Mouse (Mus musculus) embryonic facial prominence, embryonic 14.5 days (tissue): ENCODE data around the gene Prg4. TPM values are rescaled to one million over a fixed set of nuclear protein-coding genes. Genes with fewer than 3 reads are reported as not detected.

Experiments used
- ATAC-seq: fragments of 200-750 bp; cut with Nextera tagmentation; 2 replicates; pipeline ENCODE4 v1.8.0; 2017; ENCODE audit warnings: low read depth, moderate number of reproducible peaks, moderate TSS enrichment
- DNase-seq: peaks from one replicate; pipeline ENCODE4 v3.0.0-alpha.2; 2015; ENCODE audit warnings: low spot score
- H3K27ac ChIP-seq: fragments of 300-500 bp; sonication (generic); replicated peaks from 2 replicates; pipeline ENCODE4 v1.5.1; 2014; ENCODE audit warnings: low read depth, mild to moderate bottlenecking, low read length, moderate library complexity
- H3K27me3 ChIP-seq: fragments of 300-500 bp; sonication (generic); replicated peaks from 2 replicates; pipeline ENCODE4 v1.6.1; 2014; ENCODE audit warnings: low read length; ENCODE audit not compliant: control insufficient read depth, insufficient read depth
- H3K36me3 ChIP-seq: fragments of 300-500 bp; sonication (generic); 2 replicates; pipeline ENCODE4 v1.6.1; 2014; ENCODE audit warnings: low read length, mixed read lengths; ENCODE audit not compliant: control insufficient read depth, insufficient read depth
- H3K4me1 ChIP-seq: fragments of 300-500 bp; sonication (generic); 2 replicates; pipeline ENCODE4 v1.6.1; 2014; ENCODE audit warnings: antibody characterized with exemption, low read length; ENCODE audit not compliant: control insufficient read depth, insufficient read depth
- H3K4me2 ChIP-seq: fragments of 300-500 bp; sonication (generic); 2 replicates; pipeline ENCODE4 v1.6.1; 2014; ENCODE audit warnings: low read depth, mild to moderate bottlenecking, low read length, moderate library complexity, mixed read lengths
- H3K4me3 ChIP-seq: fragments of 300-500 bp; sonication (generic); 2 replicates; pipeline ENCODE4 v1.5.1; 2014; ENCODE audit warnings: low read depth, mild to moderate bottlenecking, low read length
- H3K9ac ChIP-seq: fragments of 300-500 bp; sonication (generic); 2 replicates; pipeline ENCODE4 v1.6.1; 2014; ENCODE audit warnings: low read depth, mild to moderate bottlenecking, low read length, moderate library complexity, mixed read lengths
- H3K9me3 ChIP-seq: fragments of 300-500 bp; sonication (generic); 2 replicates; pipeline ENCODE4 v1.6.1; 2016; ENCODE audit warnings: low read length; ENCODE audit not compliant: control insufficient read depth
- WGBS: fragments of 180-500 bp; shearing (Covaris S2); extraction: QIAGEN DNeasy Blood & Tissue Kit; methylation state at CpG from one replicate; pipeline ENCODE4 v1.1.7; 2014; 5-methylcytosine and 5-hydroxymethylcytosine counted together
- polyA plus RNA-seq: library from polyadenylated mRNA; unstranded; fragments of >200 nt; fragmentation: Nextera tagmentation; extraction: Ambion mirVana; gene quantifications from 2 replicates; pipeline ENCODE4 v1.2.1, GENCODE M21; 2014

The Prg4 gene
- polyA plus RNA-seq, 1 experiment from 2014 or later: 2.0 TPM

DNA sequence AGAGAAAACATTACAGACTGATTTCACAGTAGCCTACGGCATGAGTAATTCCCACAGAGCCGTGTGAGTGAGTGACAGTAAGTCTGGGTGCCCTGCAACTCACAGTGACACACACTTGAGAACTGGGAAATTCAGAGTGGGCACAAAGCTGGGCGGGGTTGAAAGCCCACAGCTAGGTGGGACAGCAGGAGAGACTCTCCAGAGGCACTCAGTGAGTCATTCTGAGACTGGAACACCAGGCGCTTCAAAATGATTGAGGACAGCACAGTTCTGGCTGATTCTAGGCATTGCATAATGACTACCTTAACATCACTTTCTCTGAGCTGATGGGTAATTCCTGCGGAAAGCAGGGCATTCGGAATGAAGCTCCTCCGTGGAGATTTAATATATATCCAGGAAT lies 6.6 kb upstream of the Prg4 start:
- ATAC-seq: no peak
- no peaks in the 10 kb centered on the region for H3K36me3 ChIP-seq
- H3K27me3 ChIP-seq: no peaks in the 10 kb centered on the region
- H3K4me2 ChIP-seq: no peak overlapping the region
- H3K4me1 ChIP-seq: no peaks in the 10 kb centered on the region
- 79% methylated on average over 7 of the region's 7 CpGs for WGBS
- H3K27ac ChIP-seq: no peak overlapping the region
- DNase-seq: no peak
- no peaks in the 10 kb centered on the region for H3K9me3 ChIP-seq
- H3K9ac ChIP-seq: no peak overlapping the region
- H3K4me3 ChIP-seq: no peak overlapping the region

GRCm38 (mm10) chr1:150469992-150470391 lies 4.0 kb upstream of the Prg4 start:
- WGBS: 65% methylated on average over 3 of the region's 3 CpGs
- H3K4me3 ChIP-seq: no peak overlapping the region
- no peak overlapping the region for H3K4me2 ChIP-seq
- H3K27me3 ChIP-seq: no peaks in the 10 kb centered on the region
- H3K4me1 ChIP-seq: no peaks in the 10 kb centered on the region
- no peak for ATAC-seq
- no peak overlapping the region for H3K27ac ChIP-seq
- peak; percentile 10 for DNase-seq
- no peaks in the 10 kb centered on the region for H3K36me3 ChIP-seq
- H3K9ac ChIP-seq: no peak overlapping the region
- H3K9me3 ChIP-seq: no peaks in the 10 kb centered on the region

DNA sequence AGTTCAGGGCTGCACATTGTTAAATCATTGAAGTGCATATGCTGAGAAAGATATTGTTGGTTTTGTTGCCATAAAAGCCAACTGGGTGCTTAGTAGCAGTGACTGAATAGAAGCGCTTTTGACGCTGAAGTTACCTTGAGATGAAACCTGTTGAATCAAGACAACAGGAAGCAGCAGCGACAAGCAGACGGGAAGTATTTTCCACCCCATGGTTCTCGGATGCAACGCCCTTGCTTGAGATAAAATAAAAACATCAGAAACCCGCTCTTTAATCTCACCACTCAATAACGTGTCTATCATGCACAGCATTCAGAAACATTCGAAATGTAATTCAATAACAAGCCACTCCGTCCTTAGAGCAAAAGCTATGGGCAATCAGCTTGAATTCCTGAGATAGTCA lies 601 bp downstream of the Prg4 start:
- no peak for DNase-seq
- Histone ChIP-seq H3K4me3 (no peak overlapping the region), H3K36me3 (no peaks in the 10 kb centered on the region), H3K4me2 (no peak overlapping the region), H3K9ac (no peak overlapping the region), H3K27me3 (no peaks in the 10 kb centered on the region), H3K27ac (no peak overlapping the region), H3K4me1 (no peaks in the 10 kb centered on the region), H3K9me3 (no peaks in the 10 kb centered on the region)
- 75% methylated on average over 10 of the region's 10 CpGs for WGBS
- no peak for ATAC-seq

DNA sequence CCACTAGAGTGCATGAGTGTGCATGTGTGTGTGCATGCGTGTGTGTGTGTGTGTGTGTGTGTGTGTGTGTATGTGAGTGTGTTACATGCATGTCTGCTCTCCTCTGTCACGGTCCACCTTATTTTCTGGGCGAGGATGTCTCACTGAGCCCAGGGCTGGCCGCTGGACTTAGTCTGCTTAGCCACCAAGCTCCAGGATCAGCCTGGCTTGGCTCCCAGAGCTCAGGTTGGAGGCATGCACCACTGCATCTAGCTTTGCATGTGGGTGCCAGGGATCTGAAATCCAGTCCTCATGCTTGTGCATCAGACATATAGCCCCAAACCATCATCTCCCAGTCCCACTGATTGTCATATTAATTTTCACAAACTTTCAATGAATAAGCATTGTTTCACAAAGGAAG lies 2.3 kb downstream of the Prg4 start:
- Histone ChIP-seq H3K4me3 (no peak overlapping the region), H3K4me1 (no peaks in the 10 kb centered on the region), H3K4me2 (no peak overlapping the region), H3K9ac (no peak overlapping the region), H3K27ac (no peak overlapping the region), H3K36me3 (no peaks in the 10 kb centered on the region), H3K27me3 (no peaks in the 10 kb centered on the region), H3K9me3 (no peaks in the 10 kb centered on the region)
- ATAC-seq (no peak), DNase-seq (no peak)
- WGBS: 78% methylated on average over 4 of the region's 4 CpGs

- no peak overlapping the region for H3K27ac ChIP-seq
Observed at GRCm38 (mm10) chr1:150463068-150463467, 2.9 kb downstream of the Prg4 start.

GRCm38 (mm10) chr1:150460595-150460994 lies 5.4 kb downstream of the Prg4 start:
- WGBS: 56% methylated on average over 7 of the region's 7 CpGs
- no peaks in the 10 kb centered on the region for H3K36me3 ChIP-seq
- H3K4me1 ChIP-seq: no peaks in the 10 kb centered on the region
- H3K4me2 ChIP-seq: no peak overlapping the region
- no peaks in the 10 kb centered on the region for H3K27me3 ChIP-seq
- no peak overlapping the region for H3K27ac ChIP-seq
- H3K4me3 ChIP-seq: no peak overlapping the region
- no peak for DNase-seq
- no peak overlapping the region for H3K9ac ChIP-seq
- ATAC-seq: no peak
- H3K9me3 ChIP-seq: no peaks in the 10 kb centered on the region

More at GRCm38 (mm10) chr1:150463068-150463467, 2.9 kb downstream of the Prg4 start:
- no peak for ATAC-seq
- no peak overlapping the region for H3K9ac ChIP-seq
- DNase-seq: no peak
- whole genome bisulfite sequencing: 69% methylated on average over 5 of the region's 5 CpGs
- H3K4me2 ChIP-seq: no peak overlapping the region
- H3K27me3 ChIP-seq: no peaks in the 10 kb centered on the region
- H3K4me3 ChIP-seq: no peak overlapping the region
- H3K4me1 ChIP-seq: no peaks in the 10 kb centered on the region
- H3K36me3 ChIP-seq: no peaks in the 10 kb centered on the region
- no peaks in the 10 kb centered on the region for H3K9me3 ChIP-seq

DNA sequence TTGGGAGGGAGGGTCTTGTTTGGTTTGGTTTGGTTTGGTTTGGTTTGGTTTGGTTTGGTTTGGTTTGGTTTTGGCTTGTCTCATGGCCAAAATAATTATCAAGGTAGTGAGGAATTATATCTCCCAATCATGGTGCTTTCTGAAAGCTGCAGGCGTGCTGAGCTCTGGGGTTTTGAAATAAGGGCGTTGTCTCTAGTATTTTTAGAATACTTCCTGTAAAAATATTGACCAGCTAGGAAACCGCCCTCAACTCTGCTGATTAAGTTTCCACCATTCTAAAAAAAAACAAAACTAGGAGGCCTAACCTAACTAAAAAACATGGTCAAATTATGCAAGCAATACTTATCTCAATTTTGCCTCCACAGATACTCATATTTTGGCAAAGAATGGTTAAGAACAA lies 6.4 kb downstream of the Prg4 start:
- H3K27ac ChIP-seq: no peak overlapping the region
- no peak for ATAC-seq
- WGBS: 80% methylated on average over 3 of the region's 3 CpGs
- H3K36me3 ChIP-seq: no peaks in the 10 kb centered on the region
- no peak overlapping the region for H3K4me3 ChIP-seq
- no peaks in the 10 kb centered on the region for H3K4me1 ChIP-seq
- DNase-seq: no peak
- H3K27me3 ChIP-seq: no peaks in the 10 kb centered on the region
- H3K9ac ChIP-seq: no peak overlapping the region
- no peak overlapping the region for H3K4me2 ChIP-seq
- no peaks in the 10 kb centered on the region for H3K9me3 ChIP-seq

DNA sequence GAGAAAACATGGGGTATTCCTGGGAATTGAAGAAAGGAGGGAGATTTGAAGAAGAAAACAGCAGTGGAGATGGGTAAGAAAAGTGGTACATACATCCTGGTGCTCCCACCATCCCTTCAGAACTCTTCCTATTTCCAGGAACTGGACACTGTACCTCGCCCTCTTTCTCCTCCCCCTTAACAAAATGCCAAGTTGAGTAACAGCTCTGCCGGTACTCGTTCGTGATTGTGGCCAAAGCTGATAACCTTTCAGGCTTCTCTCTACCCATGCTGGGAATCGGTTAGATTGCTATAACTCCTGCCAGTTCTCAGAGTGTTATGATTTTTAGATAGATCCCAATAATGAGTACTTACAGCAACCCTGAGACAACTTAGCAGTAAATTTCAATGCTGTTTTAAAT lies 7.0 kb downstream of the Prg4 start:
- DNase-seq: no peak
- 89% methylated on average over 5 of the region's 5 CpGs for WGBS
- Histone ChIP-seq H3K9ac (no peak overlapping the region), H3K27ac (no peak overlapping the region), H3K27me3 (no peaks in the 10 kb centered on the region), H3K9me3 (no peaks in the 10 kb centered on the region), H3K4me1 (no peaks in the 10 kb centered on the region), H3K4me2 (no peak overlapping the region), H3K36me3 (no peaks in the 10 kb centered on the region), H3K4me3 (no peak overlapping the region)
- ATAC-seq: no peak

- DNase-seq (no peak), ATAC-seq (no peak)
- Histone ChIP-seq H3K27me3 (no peaks in the 10 kb centered on the region), H3K36me3 (peaks cover 86% of the 10 kb centered on the region), H3K9me3 (no peaks in the 10 kb centered on the region), H3K4me3 (no peak overlapping the region), H3K4me2 (no peak overlapping the region), H3K9ac (no peak overlapping the region), H3K4me1 (no peaks in the 10 kb centered on the region), H3K27ac (no peak overlapping the region)
- WGBS: 67% methylated on average over 4 of the region's 4 CpGs
Observed at GRCm38 (mm10) chr1:150441731-150442130, 24.2 kb downstream of the Prg4 start.
